Mouse (Mus musculus): Measurements from ENCODE around the gene Zbtb16.

Gene Zbtb16

DNA sequence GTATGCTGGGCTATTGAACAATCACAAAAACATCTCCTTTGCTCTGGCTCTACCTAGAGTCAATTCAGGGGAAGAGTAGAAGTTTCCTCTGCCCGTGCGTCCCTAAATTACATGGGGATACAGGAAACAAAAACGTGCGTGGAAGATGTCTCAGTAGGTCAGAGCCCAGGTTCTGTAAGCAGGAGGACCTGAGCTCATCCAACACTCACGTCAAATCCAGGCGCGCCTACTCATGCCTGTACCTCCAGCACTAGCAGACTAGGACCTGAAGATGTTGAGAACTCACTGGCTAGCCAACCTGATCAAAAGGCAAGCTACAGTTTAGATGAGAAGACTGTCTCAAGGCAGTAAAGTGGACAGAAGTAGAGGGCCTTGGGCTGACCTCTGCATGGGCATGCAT is 198.9 kb downstream of the Zbtb16 start:
- no peak for DNase-seq

DNA sequence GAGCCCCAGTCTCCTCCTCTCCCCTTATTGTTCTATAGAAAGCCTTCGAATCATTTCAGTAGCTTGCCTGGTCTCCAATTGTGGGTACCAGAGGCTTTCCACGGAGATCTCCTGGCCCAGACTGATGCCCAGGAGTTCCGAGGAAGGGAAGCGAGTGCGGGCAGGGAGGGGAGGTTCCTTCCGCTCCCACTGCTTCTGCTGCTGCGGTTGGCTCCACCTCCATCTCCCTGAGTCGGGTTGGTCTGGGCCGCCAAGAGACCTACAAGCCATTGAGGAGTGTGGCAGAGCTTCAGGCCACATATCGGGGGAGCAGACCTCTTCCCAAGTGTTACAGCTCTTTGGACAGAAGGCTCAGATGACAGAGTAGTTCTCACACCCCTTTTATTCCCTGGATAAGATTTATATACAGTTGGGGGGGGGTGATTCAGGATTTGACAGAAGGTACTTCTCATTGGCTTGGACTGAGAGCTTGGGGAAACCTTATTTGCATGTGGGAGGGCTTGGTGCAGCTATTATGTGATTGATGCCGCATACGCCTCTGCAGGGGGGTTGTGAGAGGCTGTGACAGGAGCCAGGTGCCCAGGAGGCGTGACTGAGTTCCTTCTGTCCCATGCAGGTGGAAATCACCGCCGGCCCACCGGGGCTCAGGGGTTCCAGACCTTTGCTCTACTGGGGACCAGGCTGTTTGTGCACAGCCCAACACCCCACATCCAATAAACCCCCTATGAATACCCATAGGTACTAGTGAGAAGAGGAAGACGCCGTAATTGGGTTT is 200.3 kb downstream of the Zbtb16 start:
- DNase-seq, result no peak

DNA sequence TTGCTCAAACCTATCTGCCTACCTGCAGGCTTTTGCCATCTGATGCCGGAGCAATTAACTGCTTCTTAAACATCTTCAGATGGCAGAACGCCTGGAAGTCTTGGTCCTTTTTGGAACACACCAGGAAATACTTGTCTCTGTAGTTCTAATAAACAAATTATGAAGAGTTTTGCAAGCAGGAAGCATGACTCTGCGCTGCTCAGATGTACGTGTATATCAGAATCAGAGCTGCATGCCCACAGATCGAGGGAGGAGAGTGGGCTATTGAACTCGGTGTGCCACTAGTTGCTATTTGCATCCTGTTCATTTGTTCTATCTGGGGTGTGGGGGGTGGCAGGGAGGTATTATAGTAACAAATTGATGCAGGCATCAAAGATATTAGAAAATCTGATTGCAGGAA is 202.9 kb downstream of the Zbtb16 start:
- DNase-seq, result no peak

GRCm38 (mm10) chr9:48619268-48619667 is 216.8 kb downstream of the Zbtb16 start:
- no peak for DNase-seq

GRCm38 (mm10) chr9:48618589-48618988 is 217.4 kb downstream of the Zbtb16 start:
- DNase-seq, result peak; percentile 58 to 74

DNA sequence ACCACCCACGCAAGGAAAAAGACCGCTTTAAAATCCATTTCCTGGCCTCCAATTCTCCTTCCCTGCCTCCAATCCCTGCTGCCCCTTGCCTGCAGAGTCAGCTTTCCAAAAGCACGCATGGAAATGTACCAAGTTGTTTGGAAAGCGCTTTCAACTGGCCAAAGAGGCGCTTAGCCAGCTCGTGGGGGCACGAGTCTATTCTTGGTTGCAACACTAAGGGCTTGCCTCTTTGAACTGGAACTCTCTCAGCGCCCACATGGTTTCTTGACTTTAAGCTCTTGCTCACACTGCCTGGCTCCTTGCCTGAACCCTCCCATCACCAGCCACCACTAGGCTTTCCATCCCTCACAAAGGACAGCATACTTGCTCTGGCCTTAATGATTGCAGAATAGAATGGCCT is 217.9 kb downstream of the Zbtb16 start:
- DNase-seq, result peak; percentile 45 to 68

DNA sequence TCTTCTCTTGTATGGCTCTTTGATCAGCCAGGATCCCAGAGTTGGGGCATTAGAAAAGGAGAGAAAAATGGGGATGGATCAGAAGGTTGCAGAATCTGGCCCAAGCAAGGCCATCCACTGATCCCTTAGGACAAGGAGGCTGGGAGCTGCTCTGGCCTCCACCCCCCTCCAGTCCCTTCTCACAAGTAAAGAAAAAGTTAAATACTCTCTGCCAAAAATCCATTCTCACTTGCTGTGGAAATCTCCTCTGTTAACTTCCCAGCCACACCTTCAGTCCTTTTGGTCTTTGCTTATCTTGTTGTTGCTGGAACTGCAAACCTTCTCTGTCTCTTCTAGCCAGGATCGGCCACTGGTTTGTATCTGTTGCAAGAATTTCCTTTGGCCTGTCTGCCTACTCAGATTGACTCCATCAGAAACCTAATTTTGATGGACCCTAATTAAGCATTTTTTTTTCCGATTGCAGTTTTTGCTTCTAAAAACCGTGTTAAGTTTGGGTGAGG is 218.5 kb downstream of the Zbtb16 start:
- DNase-seq, result no peak

DNA sequence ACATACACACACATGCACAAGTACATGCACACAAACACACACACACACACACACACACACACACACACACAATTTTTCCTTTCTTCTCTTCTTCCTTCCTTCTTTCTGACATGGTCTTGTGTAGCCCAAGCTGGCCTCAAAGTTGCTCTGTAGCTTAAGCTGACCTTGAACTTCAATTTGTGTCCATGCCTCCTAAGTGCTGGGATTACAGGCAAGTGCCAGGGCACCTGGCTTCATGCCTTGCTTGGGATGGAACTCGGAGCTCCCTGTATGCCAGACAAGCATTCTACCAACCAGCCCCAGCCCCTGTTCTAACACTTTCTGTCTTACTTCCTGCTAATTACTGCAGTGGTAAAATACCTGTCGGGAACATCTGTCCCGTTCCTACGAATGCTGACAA is 222.8 kb downstream of the Zbtb16 start:
- DNase-seq, result no peak

GRCm38 (mm10) chr9:48612542-48612941 is 223.5 kb downstream of the Zbtb16 start:
- peak; percentile 13 to 54 for DNase-seq

DNA sequence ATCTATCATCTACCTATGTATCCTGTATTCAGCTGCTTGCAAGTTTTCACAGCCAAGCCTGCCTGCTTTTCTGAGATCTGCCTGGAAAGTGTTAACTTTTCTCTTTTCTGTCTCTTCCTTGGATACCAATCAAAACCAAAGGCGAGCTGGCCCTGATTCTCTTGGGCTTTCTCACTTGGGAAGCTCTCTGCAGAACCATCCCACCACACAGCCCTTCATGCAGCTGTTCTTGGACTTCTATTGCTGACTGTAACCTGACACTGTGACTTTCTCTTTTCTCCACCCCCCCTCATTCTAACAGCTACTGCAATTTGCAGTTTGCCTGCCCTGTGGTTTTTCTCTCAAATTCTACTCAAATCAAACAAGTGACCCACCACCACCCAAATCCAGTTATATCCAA is 225.0 kb downstream of the Zbtb16 start:
- DNase-seq, result no peak

- no peak for DNase-seq
Observed at GRCm38 (mm10) chr9:48609734-48610133, 226.3 kb downstream of the Zbtb16 start.

GRCm38 (mm10) chr9:48607417-48607816 is 228.6 kb downstream of the Zbtb16 start:
- DNase-seq, result no peak

DNA sequence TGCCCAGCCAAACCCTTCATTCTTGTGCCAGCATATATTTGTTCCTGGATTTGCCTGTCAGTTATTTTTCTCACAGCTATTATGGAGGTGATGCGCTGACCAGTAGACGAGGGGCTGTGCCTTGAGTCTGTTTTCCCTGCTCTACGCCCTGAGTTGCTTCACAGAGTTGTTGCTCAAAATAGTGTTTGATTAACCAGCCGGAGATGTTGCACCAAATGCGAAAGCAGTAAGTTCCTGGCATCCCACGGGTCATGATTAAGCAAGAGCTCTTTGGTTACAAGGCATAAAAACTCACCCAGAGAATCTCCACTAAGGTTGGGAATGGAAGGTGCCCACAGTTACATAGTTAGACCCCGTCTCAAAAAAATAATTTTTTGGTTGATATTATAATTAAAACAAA is 229.9 kb downstream of the Zbtb16 start:
- no peak for DNase-seq

- no peak for DNase-seq
Observed at GRCm38 (mm10) chr9:48605697-48606096, 230.3 kb downstream of the Zbtb16 start.

GRCm38 (mm10) chr9:48604939-48605598 is 231.0 kb downstream of the Zbtb16 start, which contains the start of gene Nnmt:
Nnmt (minus strand) TSS chr9:48605153.
- no peak for DNase-seq
